Mouse (Mus musculus) cerebellum, adult 8-10 months (tissue): ENCODE results near the gene Stk40.

Source experiments
- DNase-seq: peaks from one replicate; pipeline ENCODE4 v3.0.0; 2022

Stk40 gene

GRCm38 (mm10) chr4:126130502-126130901 lies 26.7 kb downstream of the Stk40 start:
- no peak for DNase-seq

- no peak for DNase-seq
These were observed 27.7 kb downstream of the Stk40 start for GRCm38 (mm10) chr4:126131290-126132121.

GRCm38 (mm10) chr4:126132636-126133264 lies 29.0 kb downstream of the Stk40 start:
- no peak for DNase-seq

- no peak for DNase-seq
These were observed 30.5 kb downstream of the Stk40 start for GRCm38 (mm10) chr4:126134236-126134635.

GRCm38 (mm10) chr4:126134639-126135038 lies 30.9 kb downstream of the Stk40 start:
- no peak for DNase-seq

- no peak for DNase-seq
These were observed 34.0 kb downstream of the Stk40 start for GRCm38 (mm10) chr4:126137773-126138172.

- no peak for DNase-seq
These were observed 37.3 kb downstream of the Stk40 start for GRCm38 (mm10) chr4:126141021-126141420.

- no peak for DNase-seq
These were observed 41.6 kb downstream of the Stk40 start for GRCm38 (mm10) chr4:126145396-126145795.

GRCm38 (mm10) chr4:126146974-126147532 lies 43.3 kb downstream of the Stk40 start:
- no peak for DNase-seq

GRCm38 (mm10) chr4:126147533-126148160 lies 43.9 kb downstream of the Stk40 start, which contains the start of gene Eva1b:
TSS of gene Eva1b (plus strand) at chr4:126147744.
- no peak for DNase-seq

GRCm38 (mm10) chr4:126148161-126148961 lies 44.6 kb downstream of the Stk40 start:
- DNase-seq = no peak

- no peak for DNase-seq
These were observed 45.4 kb downstream of the Stk40 start for GRCm38 (mm10) chr4:126149041-126149676.

GRCm38 (mm10) chr4:126149798-126150197 lies 46.0 kb downstream of the Stk40 start:
- no peak for DNase-seq

- no peak for DNase-seq
These were observed 46.7 kb downstream of the Stk40 start for GRCm38 (mm10) chr4:126150297-126150948.

GRCm38 (mm10) chr4:126150949-126151320 lies 47.2 kb downstream of the Stk40 start:
- no peak for DNase-seq

GRCm38 (mm10) chr4:126151701-126152440 lies 48.1 kb downstream of the Stk40 start:
- no peak for DNase-seq

GRCm38 (mm10) chr4:126152864-126153263 lies 49.1 kb downstream of the Stk40 start:
- DNase-seq = no peak

- DNase-seq = no peak
These were observed 51.4 kb downstream of the Stk40 start for GRCm38 (mm10) chr4:126155183-126155582.

- DNase-seq = no peak
These were observed 52.1 kb downstream of the Stk40 start for GRCm38 (mm10) chr4:126155869-126156268.

GRCm38 (mm10) chr4:126156617-126157016 lies 52.9 kb downstream of the Stk40 start:
- DNase-seq = no peak

- DNase-seq = no peak
These were observed 53.8 kb downstream of the Stk40 start for GRCm38 (mm10) chr4:126157562-126157961.
